Mouse (Mus musculus): ENCODE results near the gene Uvrag. TPM values are rescaled to one million over a fixed set of nuclear protein-coding genes. Genes with fewer than 3 reads are reported as not detected.

Gene Uvrag
- polyA plus RNA-seq, 2 experiments: 9.8 to 16.2 TPM

DNA sequence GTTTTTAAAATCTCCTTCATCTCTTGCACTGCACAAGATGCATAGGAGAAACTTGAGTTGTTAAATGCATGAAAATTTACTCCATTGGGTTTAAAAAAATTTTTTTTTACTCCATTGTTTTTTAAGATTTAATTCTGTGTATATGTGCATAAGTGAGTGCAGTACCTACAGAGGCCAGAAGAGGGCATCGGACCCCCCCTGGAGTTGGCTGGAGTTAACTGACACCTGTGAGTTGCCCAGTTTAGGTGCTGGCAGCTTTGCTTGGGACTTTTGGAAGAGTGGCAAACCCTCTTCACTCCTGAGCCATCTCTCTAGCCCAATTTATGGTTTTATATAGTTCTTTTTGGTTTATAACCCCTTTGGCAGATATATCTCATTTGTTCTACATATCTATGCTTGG is 239.8 kb downstream of the Uvrag start:
- Histone ChIP-seq H3K4me2 (replicated peaks; ENCODE audit: low read depth, low read length, severe bottlenecking) (no peak overlapping the region), H3K4me1 (ENCODE audit: control insufficient read depth, insufficient read depth, low read length) (peaks cover 49% of the 10 kb centered on the region), H3K36me3 (ENCODE audit: control insufficient read depth, insufficient read depth, low read length) (peaks cover 3% of the 10 kb centered on the region; the same call in 1 of the 2 replicates), H3K27me3 (ENCODE audit: control insufficient read depth, insufficient read depth, low read length) (no peaks in the 10 kb centered on the region), H3K4me3 (replicated peaks; ENCODE audit: low read length) (no peak overlapping the region), H3K9ac (ENCODE audit: low read depth, low read length, severe bottlenecking) (no peak overlapping the region), H3K9me3 (ENCODE audit: control insufficient read depth, low read length) (no peaks in the 10 kb centered on the region), H3K27ac (replicated peaks; ENCODE audit: low read depth, low read length) (no peak overlapping the region)
- TF ChIP-seq POLR2A (IDR thresholded peaks at IDR 0.05; ENCODE audit: borderline replicate concordance, extremely low read depth, insufficient read depth, insufficient read length): no peak
- ATAC-seq (ENCODE audit: low FRiP score, low read depth) (no peak), DNase-seq (ENCODE audit: low spot score) (no peak)
- WGBS: 94% methylated on average over 1 of the region's 1 CpGs

DNA sequence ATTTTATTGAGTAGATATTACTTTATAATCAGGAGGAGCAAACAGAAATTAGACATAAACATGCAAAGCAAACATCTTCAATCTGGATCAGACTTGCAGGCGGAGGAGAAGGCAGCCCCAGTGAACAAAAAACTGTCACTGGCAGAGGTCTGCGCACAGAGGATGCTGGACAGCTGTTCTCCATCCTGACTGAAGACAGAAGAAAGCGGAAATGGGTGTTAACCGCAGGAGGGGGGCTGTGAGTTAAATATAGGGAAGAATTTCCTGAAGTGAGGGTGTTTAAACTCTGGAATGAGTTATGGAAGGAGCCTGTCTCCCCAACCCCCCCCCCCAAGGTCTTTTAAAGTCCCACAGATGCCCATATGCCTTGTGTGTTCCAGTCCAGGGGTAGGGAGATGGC is 241.1 kb downstream of the Uvrag start:
- TF ChIP-seq POLR2A (IDR thresholded peaks at IDR 0.05; ENCODE audit: borderline replicate concordance, extremely low read depth, insufficient read depth, insufficient read length): no peak
- H3K27me3 ChIP-seq (ENCODE audit: control insufficient read depth, insufficient read depth, low read length): no peaks in the 10 kb centered on the region
- H3K9ac ChIP-seq (ENCODE audit: low read depth, low read length, severe bottlenecking): no peak overlapping the region
- WGBS: 35% methylated on average over 4 of the region's 4 CpGs
- H3K4me3 ChIP-seq (replicated peaks; ENCODE audit: low read length): no peak overlapping the region
- 0 out of 2 replicates have a peak overlapping the region, but pooled peaks have one; percentile 19 for H3K27ac ChIP-seq (replicated peaks; ENCODE audit: low read depth, low read length)
- ATAC-seq (ENCODE audit: low FRiP score, low read depth): no peak
- no peaks in the 10 kb centered on the region for H3K9me3 ChIP-seq (ENCODE audit: control insufficient read depth, low read length)
- peaks cover 3% of the 10 kb centered on the region; the same call in 1 of the 2 replicates for H3K36me3 ChIP-seq (ENCODE audit: control insufficient read depth, insufficient read depth, low read length)
- H3K4me2 ChIP-seq (replicated peaks; ENCODE audit: low read depth, low read length, severe bottlenecking): no peak overlapping the region
- H3K4me1 ChIP-seq (ENCODE audit: control insufficient read depth, insufficient read depth, low read length): peaks cover 49% of the 10 kb centered on the region
- peak; percentile 66 for DNase-seq (ENCODE audit: low spot score)

- H3K27ac ChIP-seq (replicated peaks; ENCODE audit: low read depth, low read length): no peak overlapping the region
- peaks cover 3% of the 10 kb centered on the region; the same call in 1 of the 2 replicates for H3K36me3 ChIP-seq (ENCODE audit: control insufficient read depth, insufficient read depth, low read length)
- peaks cover 44% of the 10 kb centered on the region for H3K4me1 ChIP-seq (ENCODE audit: control insufficient read depth, insufficient read depth, low read length)
- ATAC-seq (ENCODE audit: low FRiP score, low read depth) (no peak), DNase-seq (ENCODE audit: low spot score) (no peak)
- WGBS: 91% methylated on average over 8 of the region's 8 CpGs
- no peak for TF ChIP-seq POLR2A (IDR thresholded peaks at IDR 0.05; ENCODE audit: borderline replicate concordance, extremely low read depth, insufficient read depth, insufficient read length)
- no peaks in the 10 kb centered on the region for H3K27me3 ChIP-seq (ENCODE audit: control insufficient read depth, insufficient read depth, low read length)
- H3K4me3 ChIP-seq (replicated peaks; ENCODE audit: low read length): no peak overlapping the region
- no peaks in the 10 kb centered on the region for H3K9me3 ChIP-seq (ENCODE audit: control insufficient read depth, low read length)
- H3K4me2 ChIP-seq (replicated peaks; ENCODE audit: low read depth, low read length, severe bottlenecking): no peak overlapping the region
- no peak overlapping the region for H3K9ac ChIP-seq (ENCODE audit: low read depth, low read length, severe bottlenecking)
Observed at GRCm38 (mm10) chr7:98897323-98897722, 243.6 kb downstream of the Uvrag start.

GRCm38 (mm10) chr7:98895501-98896095 is 245.3 kb downstream of the Uvrag start:
- no peak for ATAC-seq (ENCODE audit: low FRiP score, low read depth)
- H3K4me2 ChIP-seq (replicated peaks; ENCODE audit: low read depth, low read length, severe bottlenecking): no peak overlapping the region

DNA sequence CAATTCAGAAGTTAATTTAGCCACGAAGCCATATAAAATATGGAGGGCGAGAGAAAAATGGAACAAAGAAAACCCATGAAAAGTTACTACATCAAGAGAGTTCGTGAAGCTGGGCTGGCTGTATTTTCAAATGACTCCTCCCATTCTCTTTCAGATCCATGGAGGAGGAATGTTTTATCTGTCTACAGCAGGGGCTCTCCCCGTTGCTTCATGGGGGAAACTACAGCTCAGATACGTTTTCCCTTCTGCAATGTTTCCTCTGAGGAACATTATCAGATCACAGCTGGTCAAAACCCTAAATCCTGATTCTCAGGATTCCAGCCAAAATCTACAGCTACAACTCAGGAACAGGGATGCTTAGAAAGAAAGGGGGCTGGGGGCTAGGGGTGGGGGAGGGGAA is 246.2 kb downstream of the Uvrag start:
- TF ChIP-seq POLR2A (IDR thresholded peaks at IDR 0.05; ENCODE audit: borderline replicate concordance, extremely low read depth, insufficient read depth, insufficient read length): no peak
- ATAC-seq (ENCODE audit: low FRiP score, low read depth): peak; percentile 9; the same call in 1 of the 2 replicates
- no peak overlapping the region for H3K4me2 ChIP-seq (replicated peaks; ENCODE audit: low read depth, low read length, severe bottlenecking)
- H3K27ac ChIP-seq (replicated peaks; ENCODE audit: low read depth, low read length): no peak overlapping the region; the same call in 1 of the 2 replicates
- peaks cover 3% of the 10 kb centered on the region; the same call in 1 of the 2 replicates for H3K36me3 ChIP-seq (ENCODE audit: control insufficient read depth, insufficient read depth, low read length)
- DNase-seq (ENCODE audit: low spot score): peak; percentile 45
- H3K9me3 ChIP-seq (ENCODE audit: control insufficient read depth, low read length): no peaks in the 10 kb centered on the region
- 33% methylated on average over 5 of the region's 5 CpGs for WGBS
- H3K9ac ChIP-seq (ENCODE audit: low read depth, low read length, severe bottlenecking): no peak overlapping the region
- peaks cover 49% of the 10 kb centered on the region for H3K4me1 ChIP-seq (ENCODE audit: control insufficient read depth, insufficient read depth, low read length)
- no peaks in the 10 kb centered on the region for H3K27me3 ChIP-seq (ENCODE audit: control insufficient read depth, insufficient read depth, low read length)
- H3K4me3 ChIP-seq (replicated peaks; ENCODE audit: low read length): no peak overlapping the region

More at GRCm38 (mm10) chr7:98895501-98896095, 245.3 kb downstream of the Uvrag start:
- 30% methylated on average over 10 of the region's 10 CpGs for WGBS
- no peak for DNase-seq (ENCODE audit: low spot score)
- Histone ChIP-seq H3K9ac (ENCODE audit: low read depth, low read length, severe bottlenecking) (no peak overlapping the region), H3K27me3 (ENCODE audit: control insufficient read depth, insufficient read depth, low read length) (no peaks in the 10 kb centered on the region), H3K36me3 (ENCODE audit: control insufficient read depth, insufficient read depth, low read length) (peaks cover 3% of the 10 kb centered on the region; the same call in 1 of the 2 replicates), H3K4me1 (ENCODE audit: control insufficient read depth, insufficient read depth, low read length) (peaks cover 48% of the 10 kb centered on the region), H3K9me3 (ENCODE audit: control insufficient read depth, low read length) (no peaks in the 10 kb centered on the region), H3K27ac (replicated peaks; ENCODE audit: low read depth, low read length) (no peak overlapping the region), H3K4me3 (replicated peaks; ENCODE audit: low read length) (no peak overlapping the region)
- no peak for TF ChIP-seq POLR2A (IDR thresholded peaks at IDR 0.05; ENCODE audit: borderline replicate concordance, extremely low read depth, insufficient read depth, insufficient read length)
